Mouse (Mus musculus): ENCODE data around the gene Schip1.

Schip1 gene

DNA sequence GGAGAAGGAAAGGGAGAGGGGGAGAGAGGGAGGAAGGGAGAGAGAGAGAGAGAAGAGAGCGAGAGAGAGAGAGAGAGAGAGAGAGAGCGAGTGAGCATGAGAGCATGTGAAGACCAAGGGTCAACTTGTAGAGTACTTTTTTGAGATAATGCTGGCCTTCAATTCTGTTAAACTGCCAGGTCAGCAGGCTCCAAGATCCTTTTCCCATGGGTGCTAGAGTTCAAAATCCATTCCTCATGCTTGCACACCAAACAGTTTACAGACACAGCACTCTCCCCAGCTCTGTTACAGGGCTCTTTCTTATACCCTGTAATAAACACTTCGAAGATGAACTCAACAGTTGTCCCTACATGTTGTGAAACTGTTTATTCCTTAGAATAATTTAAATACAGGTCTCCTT, 450.1 kb downstream of the Schip1 start:
- DNase-seq: peak; percentile 69

GRCm38 (mm10) chr3:68516393-68517081, 451.9 kb downstream of the Schip1 start:
- no peak for DNase-seq

DNA sequence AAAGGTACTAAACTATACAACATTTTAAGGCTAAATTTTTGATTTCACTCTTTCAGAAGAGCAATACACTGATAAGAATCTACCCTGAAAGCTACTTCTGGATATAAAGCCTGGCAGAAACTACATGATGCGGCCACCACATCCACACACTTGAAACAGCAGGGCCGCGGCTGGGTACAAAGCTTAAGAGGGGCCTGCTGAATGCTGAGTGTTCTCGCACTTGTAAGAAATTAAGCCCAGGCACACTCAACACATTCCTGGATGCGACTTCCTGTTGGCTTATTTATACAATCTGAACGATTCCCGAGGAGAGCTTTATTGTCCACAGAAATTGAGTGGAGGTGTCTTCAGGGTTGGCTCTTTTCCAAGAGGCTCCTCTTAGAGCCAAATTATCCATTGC, 452.6 kb downstream of the Schip1 start:
- DNase-seq: no peak

DNA sequence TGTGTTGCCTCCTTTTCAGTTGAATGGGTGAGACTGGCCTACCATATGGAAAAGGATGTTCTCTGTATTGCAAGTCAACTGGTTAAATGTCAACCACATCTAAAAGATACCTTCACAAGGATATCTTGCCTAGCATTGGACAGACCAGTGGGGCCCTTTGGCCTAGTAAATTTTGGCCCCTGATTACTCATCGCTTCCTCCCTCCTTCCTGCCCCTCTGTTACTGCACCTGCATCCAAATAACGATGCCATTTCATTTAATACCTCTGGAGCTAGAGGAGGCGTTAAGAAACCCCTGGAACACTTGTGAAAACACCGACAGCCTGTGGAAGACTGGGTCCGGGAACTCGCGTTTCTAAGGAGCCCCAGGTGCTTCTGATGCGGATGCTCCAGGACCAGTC, 453.4 kb downstream of the Schip1 start:
- DNase-seq: no peak

- DNase-seq: no peak
Observed at GRCm38 (mm10) chr3:68518586-68518985, 454.0 kb downstream of the Schip1 start.

DNA sequence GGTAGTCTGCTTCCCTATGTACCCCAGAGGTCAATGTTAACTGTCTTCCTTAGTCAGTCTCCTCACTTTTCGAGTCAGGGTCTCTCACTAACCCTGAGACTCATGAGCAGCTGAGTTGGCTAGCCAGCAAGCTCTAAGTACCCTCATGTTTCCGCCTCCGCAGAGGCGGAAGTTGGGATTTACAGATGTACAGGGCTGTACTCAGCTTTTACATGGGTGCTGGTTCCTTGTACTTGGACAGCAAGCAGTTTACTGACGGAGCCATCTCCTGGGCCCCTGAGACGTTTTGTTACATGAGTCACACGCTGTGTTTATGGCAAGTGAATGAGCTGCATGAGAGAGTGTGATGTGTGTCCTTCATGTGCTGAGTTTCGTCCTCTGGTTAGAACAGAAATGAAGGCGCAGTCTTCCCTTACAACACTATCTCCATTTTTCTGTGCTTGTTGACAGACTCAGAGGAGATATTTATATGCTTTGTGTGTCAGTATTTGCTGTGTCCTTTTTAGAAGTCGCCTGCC, 460.8 kb downstream of the Schip1 start:
- no peak for DNase-seq

GRCm38 (mm10) chr3:68526416-68526815, 461.8 kb downstream of the Schip1 start:
- DNase-seq: no peak

DNA sequence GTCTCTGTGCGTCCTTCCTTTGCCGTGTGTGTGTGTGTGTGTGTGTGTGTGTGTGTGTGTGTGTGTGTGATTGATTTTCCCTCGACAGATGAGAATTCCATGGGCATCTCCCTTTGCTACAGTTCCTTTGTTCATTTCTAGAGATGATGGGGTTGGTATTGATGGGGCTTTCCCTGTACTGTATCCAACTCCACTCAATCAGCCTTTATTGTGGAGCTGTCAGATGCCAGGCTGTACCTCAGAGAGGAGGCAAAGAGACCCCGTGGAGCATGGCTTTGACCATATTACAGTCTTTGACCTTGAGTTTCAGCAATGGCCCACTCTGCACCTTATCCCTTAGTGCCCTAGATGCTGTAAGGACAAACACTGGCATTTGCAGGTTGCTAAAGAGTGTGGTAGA, 462.6 kb downstream of the Schip1 start:
- no peak for DNase-seq

GRCm38 (mm10) chr3:68531908-68532307, 467.3 kb downstream of the Schip1 start:
- no peak for DNase-seq

- peak; percentile 84 for DNase-seq
Observed at GRCm38 (mm10) chr3:68534571-68535051, 470.0 kb downstream of the Schip1 start.

GRCm38 (mm10) chr3:68535160-68535728, 470.6 kb downstream of the Schip1 start:
- DNase-seq: no peak

DNA sequence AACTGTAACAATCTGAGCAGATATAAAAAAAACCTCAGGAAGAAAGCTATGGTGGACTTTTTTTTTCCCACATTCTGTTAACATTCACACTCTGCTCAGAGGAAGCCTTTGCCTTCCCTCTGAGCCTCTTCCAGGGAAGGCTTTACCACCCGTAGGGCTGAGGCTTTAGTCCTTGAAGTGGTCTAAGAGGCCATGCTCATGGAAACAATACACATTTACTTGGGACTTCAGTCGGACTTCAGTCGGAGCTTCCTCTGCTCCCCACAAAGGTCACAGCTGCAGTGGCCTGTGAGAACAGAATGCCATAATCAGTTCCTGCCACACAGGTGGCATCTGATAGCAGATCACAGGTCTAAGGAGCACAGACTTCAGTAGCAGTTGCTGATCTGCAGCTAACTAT, 471.5 kb downstream of the Schip1 start:
- no peak for DNase-seq

- no peak for DNase-seq
Observed at GRCm38 (mm10) chr3:68541688-68542087, 477.1 kb downstream of the Schip1 start.

DNA sequence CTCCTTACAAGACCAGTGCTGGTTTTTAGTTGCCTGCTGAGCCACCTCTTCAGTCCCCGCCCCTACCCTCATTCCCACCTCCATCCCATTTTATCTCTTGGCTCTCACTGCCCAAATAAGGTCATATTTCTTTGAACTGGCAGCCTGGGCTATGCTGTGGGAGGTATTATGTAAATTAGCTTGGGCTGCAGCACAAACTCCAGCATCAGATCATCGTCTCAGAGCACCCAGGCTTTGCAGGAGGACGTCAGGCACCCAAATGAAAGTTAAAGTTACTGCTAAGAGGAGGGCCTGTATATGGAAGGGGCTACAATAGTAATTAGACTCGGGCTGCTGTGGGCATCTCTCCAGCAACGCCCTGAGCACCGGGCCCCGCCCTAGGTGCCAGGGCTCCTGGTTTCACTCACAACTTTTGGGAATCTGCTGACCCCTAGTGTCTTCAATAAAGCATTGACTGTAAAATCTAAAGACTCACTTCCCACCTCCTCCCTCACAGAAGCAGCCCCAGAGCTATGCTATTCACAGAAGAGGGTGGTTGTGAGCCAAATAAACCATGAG, 478.4 kb downstream of the Schip1 start:
- DNase-seq: peak; percentile 75

GRCm38 (mm10) chr3:68544811-68545210, 480.2 kb downstream of the Schip1 start:
- no peak for DNase-seq

- DNase-seq: no peak
Observed at GRCm38 (mm10) chr3:68545898-68546297, 481.3 kb downstream of the Schip1 start.

GRCm38 (mm10) chr3:68555087-68555662, 490.6 kb downstream of the Schip1 start:
- DNase-seq: no peak

GRCm38 (mm10) chr3:68556891-68557290, 492.3 kb downstream of the Schip1 start:
- DNase-seq: no peak

GRCm38 (mm10) chr3:68558744-68559143, 494.1 kb downstream of the Schip1 start:
- no peak for DNase-seq

DNA sequence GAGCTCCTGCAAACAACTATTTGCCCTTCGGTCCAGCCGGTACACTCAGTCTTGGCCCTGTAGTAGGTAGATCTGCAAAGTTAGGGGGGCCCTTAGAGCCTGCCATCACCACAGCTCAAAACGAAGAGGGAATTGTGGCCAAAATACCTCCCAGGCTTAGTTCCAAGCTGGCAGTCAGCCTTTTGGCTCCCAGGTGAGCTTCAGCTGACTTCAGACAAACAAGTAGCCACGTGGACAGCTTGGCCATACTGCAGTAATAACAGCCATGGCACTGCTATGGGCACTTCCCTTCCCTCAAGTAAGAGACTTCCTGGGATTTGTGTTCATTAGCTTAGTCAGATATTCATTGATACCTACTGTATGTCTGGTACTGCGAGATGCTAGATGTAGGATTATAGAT, 495.5 kb downstream of the Schip1 start:
- DNase-seq: peak; percentile 85

GRCm38 (mm10) chr3:68562838-68563237, 498.2 kb downstream of the Schip1 start:
- no peak for DNase-seq

GRCm38 (mm10) chr3:68563922-68564321, 499.3 kb downstream of the Schip1 start:
- no peak for DNase-seq

DNA sequence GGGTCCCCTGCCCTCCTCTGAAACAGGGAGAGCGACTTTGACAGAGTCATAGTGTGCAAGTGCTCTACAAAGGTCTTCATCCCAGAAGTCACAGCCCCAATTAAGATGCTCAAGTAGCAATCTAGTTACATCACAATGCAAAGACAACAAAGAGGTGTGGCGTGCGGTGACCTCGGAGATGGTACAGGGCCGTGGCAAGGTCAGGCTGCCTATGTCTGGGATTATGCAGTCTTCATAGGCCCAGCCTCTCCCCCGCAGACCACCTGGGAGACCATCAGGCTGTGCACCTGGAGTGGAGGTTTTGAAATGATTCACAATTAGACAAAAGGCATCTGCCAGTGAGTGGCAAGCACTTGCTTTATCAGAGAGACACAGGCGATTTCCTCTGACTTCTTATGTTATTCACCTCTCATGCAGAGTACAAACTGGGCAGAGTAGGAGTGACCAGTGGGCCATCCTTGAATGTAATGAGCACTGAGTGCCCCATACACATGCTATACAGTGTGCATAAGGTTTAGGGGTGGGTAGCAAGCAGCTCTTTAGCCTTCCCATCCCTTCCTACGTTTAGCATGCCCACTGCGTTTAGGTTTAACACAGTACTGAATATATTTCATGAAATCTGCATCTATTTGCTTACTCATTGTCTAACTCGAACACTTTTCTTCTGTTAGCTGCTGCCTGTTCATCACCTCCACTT, 500.5 kb downstream of the Schip1 start:
- no peak for DNase-seq
